Mouse (Mus musculus) spleen, adult 2 months (tissue): ENCODE measurements around the gene Pkd2l1.

Experiments
- CTCF ChIP-seq: fragments of 200-500 bp; IDR thresholded peaks from 2 replicates; pipeline ENCODE4 v1.5.1; 2011; ENCODE audit warnings: mild to moderate bottlenecking, inconsistent platforms; ENCODE audit not compliant: insufficient read depth, insufficient read length, insufficient replicate concordance; ENCODE audit errors: extremely low read depth
- POLR2A ChIP-seq: fragments of 200-500 bp; IDR thresholded peaks from 2 replicates; pipeline ENCODE4 v1.6.1; 2011; ENCODE audit warnings: low read depth, low read length, inconsistent platforms

DNA sequence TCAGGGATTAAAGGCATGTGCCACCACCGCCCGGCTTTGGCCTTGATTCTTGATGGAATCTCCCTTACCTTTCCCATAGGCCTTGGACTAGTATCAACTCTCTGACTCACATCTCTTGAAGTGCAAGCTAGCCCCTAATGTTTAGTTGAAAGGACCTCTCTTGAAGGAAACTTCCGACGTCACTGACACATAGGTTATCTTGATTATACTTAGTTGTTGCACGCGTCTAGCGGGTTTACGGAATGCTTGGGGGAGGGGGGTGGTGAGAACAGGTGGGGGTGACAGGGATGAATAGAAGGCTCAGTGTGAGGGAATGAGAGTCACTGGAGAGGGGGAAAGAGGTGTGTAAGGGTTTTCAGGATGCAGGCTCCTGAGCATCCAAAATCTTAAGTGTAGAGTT is 45.3 kb downstream of the Pkd2l1 start:
- no peak for TF ChIP-seq CTCF
- no peak for TF ChIP-seq POLR2A
